Mouse (Mus musculus) lung, adult 2 months (tissue): ENCODE data around the gene Myo16. TPM values are rescaled to one million over a fixed set of nuclear protein-coding genes. Genes with fewer than 3 reads are reported as not detected.

Experiments
- DNase-seq: peaks from one replicate; pipeline ENCODE4 v3.0.0; 2022
- H3K4me1 ChIP-seq: fragments of 200-500 bp; 2 replicates; pipeline ENCODE4 v1.6.1; 2011; ENCODE audit warnings: low read length; ENCODE audit not compliant: control insufficient read depth, insufficient read depth
- H3K4me3 ChIP-seq: fragments of 200-500 bp; replicated peaks from 2 replicates; pipeline ENCODE3; 2011; ENCODE audit warnings: low read depth, mild to moderate bottlenecking, control low read depth, low read length; ENCODE audit errors: extremely low read depth
- CTCF ChIP-seq: fragments of 200-500 bp; IDR thresholded peaks from 2 replicates; pipeline ENCODE4 v1.5.1; 2011; ENCODE audit warnings: mild to moderate bottlenecking, low read length, control low read depth; ENCODE audit not compliant: insufficient read depth
- POLR2A ChIP-seq: fragments of 200-500 bp; IDR thresholded peaks from 2 replicates; pipeline ENCODE4 v1.6.1; 2011; ENCODE audit warnings: low read depth, mild to moderate bottlenecking, control low read depth, low read length, borderline replicate concordance; ENCODE audit errors: extremely low read depth
- WGBS: fragments of 180-500 bp; shearing (Covaris S2); methylation state at CpG from one replicate; pipeline ENCODE4 v1.1.7; 2018; 5-methylcytosine and 5-hydroxymethylcytosine counted together
- polyA plus RNA-seq: library from polyadenylated mRNA; depleted of rRNA; stranded (reverse); fragments of >200 nt; gene quantifications from 2 replicates; pipeline ENCODE4 v1.2.3, GENCODE M21; 2012

Myo16 gene
- polyA plus RNA-seq, 1 experiment = 0.26 TPM

DNA sequence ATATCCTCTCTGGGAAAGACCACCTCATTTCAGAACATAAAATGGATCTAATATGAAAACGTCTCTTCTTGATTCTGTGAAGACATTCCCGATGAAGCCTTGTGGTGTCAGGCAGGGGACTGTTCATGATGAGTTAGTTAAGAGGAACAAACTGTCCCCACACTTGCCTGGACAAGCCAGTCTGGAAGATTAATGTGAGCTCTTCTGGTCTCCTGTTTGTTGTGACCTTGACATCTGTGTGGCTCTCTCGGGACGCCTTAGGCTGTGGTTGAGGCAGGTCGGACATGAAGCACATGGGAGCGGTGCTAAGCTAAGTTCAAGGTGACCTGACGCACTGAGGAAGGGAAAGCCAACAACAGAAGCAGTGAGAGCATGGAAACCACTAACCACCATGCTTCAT, 291.3 kb downstream of the Myo16 start:
- H3K4me1 ChIP-seq = no peaks in the 10 kb centered on the region
- DNase-seq = no peak
- WGBS = 71% methylated on average over 7 of the region's 7 CpGs
- no peak for TF ChIP-seq POLR2A
- TF ChIP-seq CTCF = no peak
- no peak overlapping the region for H3K4me3 ChIP-seq

DNA sequence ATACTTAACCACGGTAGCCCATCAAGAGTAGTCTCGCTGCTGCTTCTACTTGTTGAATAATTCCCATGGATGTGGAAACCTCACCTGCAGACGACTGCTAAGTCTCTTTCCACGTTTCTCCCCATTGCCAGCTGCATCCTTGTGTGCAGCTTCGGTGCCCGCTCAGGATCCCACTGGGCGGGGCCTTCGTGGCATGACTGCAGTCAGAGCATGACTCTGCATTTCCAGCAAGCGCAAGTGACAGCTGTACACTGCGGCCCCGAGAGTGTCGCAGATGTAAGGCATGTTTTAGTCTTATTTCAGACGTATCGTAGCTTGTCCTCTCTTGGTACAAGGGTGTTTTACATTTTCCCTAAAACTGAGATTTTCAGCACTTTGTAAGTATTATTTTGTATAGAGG, 294.8 kb downstream of the Myo16 start:
- H3K4me3 ChIP-seq = no peak overlapping the region
- no peak for TF ChIP-seq CTCF
- no peak for TF ChIP-seq POLR2A
- H3K4me1 ChIP-seq = no peaks in the 10 kb centered on the region
- DNase-seq = no peak
- WGBS = 63% methylated on average over 14 of the region's 14 CpGs

DNA sequence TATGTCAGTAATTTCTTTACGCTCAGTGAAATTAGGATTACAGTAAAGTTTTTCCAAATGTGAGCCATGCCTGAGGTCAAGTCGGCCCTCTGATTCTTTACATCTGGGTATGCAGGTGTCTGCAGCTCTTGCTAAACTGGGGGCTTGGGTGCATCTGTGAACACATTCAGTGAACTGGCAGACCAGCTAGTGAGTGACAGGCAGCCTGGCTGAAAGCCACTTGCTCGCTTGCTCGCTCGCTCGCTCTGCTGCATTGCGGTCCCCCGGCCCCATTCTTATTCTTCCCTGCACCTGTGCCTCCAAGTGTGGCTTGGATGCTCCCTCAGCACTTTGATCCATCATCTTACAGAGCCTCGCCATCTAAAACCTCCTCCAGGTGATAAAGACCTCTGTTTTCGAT, 299.3 kb downstream of the Myo16 start:
- WGBS = 86% methylated on average over 10 of the region's 10 CpGs

GRCm38 (mm10) chr8:10458151-10458649, 304.5 kb downstream of the Myo16 start:
- Histone ChIP-seq H3K4me3 (no peak overlapping the region), H3K4me1 (no peaks in the 10 kb centered on the region)
- no peak for TF ChIP-seq CTCF
- no peak for TF ChIP-seq POLR2A
- 79% methylated on average over 9 of the region's 9 CpGs for WGBS
- no peak for DNase-seq

More for the DNA sequence above, 299.3 kb downstream of the Myo16 start:
- no peak for TF ChIP-seq POLR2A
- DNase-seq = no peak
- H3K4me1 ChIP-seq = no peaks in the 10 kb centered on the region
- H3K4me3 ChIP-seq = no peak overlapping the region

DNA sequence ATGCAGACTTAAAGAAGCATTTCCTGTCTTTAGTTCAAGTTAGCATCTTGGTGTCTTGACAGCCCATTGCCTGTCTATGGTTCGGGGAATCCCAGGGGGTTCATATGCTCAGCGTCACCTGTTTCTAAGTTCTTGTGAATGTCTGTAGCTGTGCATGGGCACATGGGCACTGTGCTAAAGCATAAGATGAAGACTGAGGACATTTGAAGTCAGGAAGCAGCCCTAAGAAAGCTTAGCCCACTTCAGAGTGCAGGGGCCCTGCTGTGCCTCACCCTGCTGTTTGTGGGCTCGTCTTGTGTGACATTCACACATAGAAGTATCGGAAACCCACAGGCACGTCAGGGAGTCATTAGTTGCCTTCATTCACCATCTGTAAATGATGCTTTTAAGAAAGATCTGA, 308.6 kb downstream of the Myo16 start:
- Histone ChIP-seq H3K4me3 (no peak overlapping the region), H3K4me1 (no peaks in the 10 kb centered on the region)
- no peak for TF ChIP-seq CTCF
- no peak for TF ChIP-seq POLR2A
- WGBS = 75% methylated on average over 5 of the region's 5 CpGs
- DNase-seq = no peak

DNA sequence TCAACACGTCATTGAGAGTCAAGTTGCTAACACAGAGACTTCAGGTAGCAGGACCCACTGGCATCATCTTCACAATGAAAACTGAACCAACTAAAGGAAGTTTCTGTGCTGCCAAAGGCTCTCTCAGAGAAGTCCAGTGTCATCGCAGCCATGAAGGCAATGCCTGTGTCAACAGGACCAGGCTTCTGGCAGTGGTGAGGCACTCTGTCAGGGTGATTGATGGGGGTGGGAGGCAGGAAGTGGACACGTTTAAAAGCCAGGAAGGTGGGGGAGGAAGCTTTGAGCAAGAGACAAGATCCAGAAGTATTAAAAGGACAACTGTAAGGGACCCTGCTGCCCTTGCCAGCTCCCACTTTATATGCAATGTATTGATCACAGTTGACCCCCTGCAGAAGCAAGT, 314.8 kb downstream of the Myo16 start:
- no peaks in the 10 kb centered on the region for H3K4me1 ChIP-seq
- no peak for DNase-seq
- TF ChIP-seq CTCF (no peak), POLR2A (no peak)
- H3K4me3 ChIP-seq = no peak overlapping the region
- 21% methylated on average over 3 of the region's 3 CpGs for WGBS

- H3K4me1 ChIP-seq = no peaks in the 10 kb centered on the region
- WGBS = 66% methylated on average over 2 of the region's 2 CpGs
- DNase-seq = no peak
- TF ChIP-seq CTCF (no peak), POLR2A (no peak)
- no peak overlapping the region for H3K4me3 ChIP-seq
These were observed 315.9 kb downstream of the Myo16 start for GRCm38 (mm10) chr8:10469658-10470057.

GRCm38 (mm10) chr8:10470280-10470679, 316.6 kb downstream of the Myo16 start:
- DNase-seq = no peak
- TF ChIP-seq CTCF = no peak
- no peaks in the 10 kb centered on the region for H3K4me1 ChIP-seq
- 45% methylated on average over 6 of the region's 6 CpGs for WGBS
- H3K4me3 ChIP-seq = no peak overlapping the region

DNA sequence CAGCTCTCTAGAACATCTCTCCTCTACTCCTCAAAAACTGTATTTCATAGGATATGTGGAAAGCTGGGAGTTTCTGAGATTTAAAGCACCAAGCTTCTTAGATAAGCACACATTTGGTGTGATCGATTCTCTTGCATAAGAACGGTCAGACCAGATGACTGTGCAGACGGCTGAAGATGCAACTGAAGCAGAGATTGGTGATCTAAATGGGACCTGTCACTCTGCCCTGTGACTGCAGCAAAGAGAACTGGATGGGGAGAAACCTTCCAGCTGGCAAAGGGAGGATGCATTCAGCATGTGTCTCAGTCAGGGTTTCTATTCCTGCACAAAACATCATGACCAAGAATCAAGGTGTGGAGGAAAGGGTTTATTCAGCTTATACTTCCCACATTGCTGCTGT, 318.7 kb downstream of the Myo16 start:
- Histone ChIP-seq H3K4me1 (no peaks in the 10 kb centered on the region), H3K4me3 (no peak overlapping the region)
- DNase-seq = no peak
- no peak for TF ChIP-seq CTCF
- WGBS = 75% methylated on average over 3 of the region's 3 CpGs

DNA sequence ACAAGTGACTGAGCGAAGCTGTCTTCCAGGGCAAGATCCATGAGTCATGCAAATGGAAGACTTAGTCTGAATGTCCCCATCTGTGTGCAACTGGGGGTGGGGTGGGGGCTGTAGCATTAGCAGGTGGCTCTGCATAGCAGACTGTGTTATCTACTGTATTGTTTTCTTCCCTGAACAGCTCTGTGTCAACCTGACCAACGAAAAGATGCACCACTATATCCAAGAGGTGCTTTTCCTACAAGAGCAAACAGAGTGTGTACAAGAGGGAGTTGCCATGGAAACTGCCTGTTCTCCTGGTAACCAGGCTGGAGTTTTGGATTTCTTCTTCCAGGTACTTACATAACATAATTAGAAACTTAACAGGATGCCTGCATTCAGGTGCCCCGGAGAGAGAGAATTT, 320.7 kb downstream of the Myo16 start:
- no peak for TF ChIP-seq POLR2A
- no peak for TF ChIP-seq CTCF
- H3K4me3 ChIP-seq = no peak overlapping the region
- WGBS = 65% methylated on average over 3 of the region's 3 CpGs
- H3K4me1 ChIP-seq = no peaks in the 10 kb centered on the region
- no peak for DNase-seq

DNA sequence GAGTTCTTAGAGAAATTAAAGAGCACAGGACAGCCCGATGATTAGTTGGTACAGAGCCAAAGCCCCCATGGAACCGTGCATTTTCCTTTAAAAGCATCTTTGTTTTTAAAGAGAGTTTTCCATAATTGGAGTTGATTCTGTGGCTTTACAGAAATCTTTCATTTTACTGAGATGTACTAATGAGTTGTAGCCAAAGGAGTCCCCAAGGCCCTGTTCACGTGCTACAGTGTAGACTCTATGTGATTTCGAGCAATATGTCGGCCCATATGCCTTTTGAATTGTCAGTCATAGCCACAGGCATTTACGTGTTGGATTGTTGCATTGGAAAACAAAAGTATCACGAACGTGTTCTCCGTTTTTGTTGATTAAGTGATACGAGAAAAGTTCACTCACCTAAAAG, 325.3 kb downstream of the Myo16 start:
- H3K4me1 ChIP-seq = no peaks in the 10 kb centered on the region
- no peak for TF ChIP-seq CTCF
- no peak for TF ChIP-seq POLR2A
- 84% methylated on average over 10 of the region's 10 CpGs for WGBS
- H3K4me3 ChIP-seq = no peak overlapping the region
- DNase-seq = no peak
